Mouse (Mus musculus): ENCODE data around the gene Majin. TPM values are rescaled to one million over a fixed set of nuclear protein-coding genes. Genes with fewer than 3 reads are reported as not detected.

Majin gene
- total and polyA plus RNA-seq, 3 experiments, result not detected

Other genes starting within 250 kb of the Majin start
Only the 20 nearest of the 30 such genes appear.
- gene Mrpl49, start 126.6 kb upstream of the Majin start, total RNA-seq (2012; rRNA removed), result 37.4 and 49.8 TPM in 2 replicates
- gene Mrpl49, start 126.6 kb upstream of the Majin start, total RNA-seq (2014; rRNA removed), result 59.0 and 60.9 TPM in 2 replicates
- gene Mrpl49, start 126.6 kb upstream of the Majin start, polyA plus RNA-seq (2012; ENCODE audit: insufficient read length, low read depth), result 55.6 and 66.6 TPM in 2 replicates
- gene Fau, start 126.5 kb upstream of the Majin start, total RNA-seq (2012; rRNA removed), result 2,266 and 2,403 TPM in 2 replicates
- gene Fau, start 126.5 kb upstream of the Majin start, total RNA-seq (2014; rRNA removed), result 1,142 and 1,239 TPM in 2 replicates
- gene Fau, start 126.5 kb upstream of the Majin start, polyA plus RNA-seq (2012; ENCODE audit: insufficient read length, low read depth), result 2,522 and 2,776 TPM in 2 replicates
- 29.2 and 32.7 TPM in 2 replicates for gene Znhit2, start 123.2 kb upstream of the Majin start, total RNA-seq (2012; rRNA removed)
- gene Znhit2, start 123.2 kb upstream of the Majin start, total RNA-seq (2014; rRNA removed), result 20.9 and 22.6 TPM in 2 replicates
- 20.1 and 20.5 TPM in 2 replicates for gene Znhit2, start 123.2 kb upstream of the Majin start, polyA plus RNA-seq (2012; ENCODE audit: insufficient read length, low read depth)
- gene Tm7sf2, start 116.0 kb upstream of the Majin start, total RNA-seq (2012; rRNA removed), result 8.7 and 10.8 TPM in 2 replicates
- gene Tm7sf2, start 116.0 kb upstream of the Majin start, total RNA-seq (2014; rRNA removed), result 8.8 and 11.7 TPM in 2 replicates
- 7.9 and 15.1 TPM in 2 replicates for gene Tm7sf2, start 116.0 kb upstream of the Majin start, polyA plus RNA-seq (2012; ENCODE audit: insufficient read length, low read depth)
- gene Vps51, start 107.2 kb upstream of the Majin start, total RNA-seq (2012; rRNA removed), result 44.7 and 48.2 TPM in 2 replicates
- 37.0 and 37.7 TPM in 2 replicates for gene Vps51, start 107.2 kb upstream of the Majin start, total RNA-seq (2014; rRNA removed)
- gene Vps51, start 107.2 kb upstream of the Majin start, polyA plus RNA-seq (2012; ENCODE audit: insufficient read length, low read depth), result 44.1 and 51.2 TPM in 2 replicates
- not detected in 2 replicates for gene Tmem262, start 104.4 kb upstream of the Majin start, total RNA-seq (2012; rRNA removed)
- gene Tmem262, start 104.4 kb upstream of the Majin start, total RNA-seq (2014; rRNA removed), result not detected in 2 replicates
- gene Tmem262, start 104.4 kb upstream of the Majin start, polyA plus RNA-seq (2012; ENCODE audit: insufficient read length, low read depth), result not detected in 2 replicates
- gene Gm28374, start 102.1 kb upstream of the Majin start, total RNA-seq (2012; rRNA removed), result not detected in 2 replicates
- 0.40 and 0.42 TPM in 2 replicates for gene Gm28374, start 102.1 kb upstream of the Majin start, total RNA-seq (2014; rRNA removed)
- gene Gm28374, start 102.1 kb upstream of the Majin start, polyA plus RNA-seq (2012; ENCODE audit: insufficient read length, low read depth), result 0.57 TPM in 1 of 2 replicates, not detected in the other
- gene Zfpl1, start 99.4 kb upstream of the Majin start, total RNA-seq (2012; rRNA removed), result 26.8 and 29.4 TPM in 2 replicates
- gene Zfpl1, start 99.4 kb upstream of the Majin start, total RNA-seq (2014; rRNA removed), result 23.1 and 26.1 TPM in 2 replicates
- gene Zfpl1, start 99.4 kb upstream of the Majin start, polyA plus RNA-seq (2012; ENCODE audit: insufficient read length, low read depth), result 30.5 and 40.9 TPM in 2 replicates
- 51.5 and 59.2 TPM in 2 replicates for gene Cdca5, start 99.4 kb upstream of the Majin start, total RNA-seq (2012; rRNA removed)
- 62.7 and 67.8 TPM in 2 replicates for gene Cdca5, start 99.4 kb upstream of the Majin start, total RNA-seq (2014; rRNA removed)
- gene Cdca5, start 99.4 kb upstream of the Majin start, polyA plus RNA-seq (2012; ENCODE audit: insufficient read length, low read depth), result 80.6 and 81.6 TPM in 2 replicates
- gene AC131692.1, start 90.0 kb upstream of the Majin start, total RNA-seq (2012; rRNA removed), result 0.81 and 0.84 TPM in 2 replicates
- 0.42 and 0.74 TPM in 2 replicates for gene AC131692.1, start 90.0 kb upstream of the Majin start, total RNA-seq (2014; rRNA removed)
- gene AC131692.1, start 90.0 kb upstream of the Majin start, polyA plus RNA-seq (2012; ENCODE audit: insufficient read length, low read depth), result 4.6 and 4.7 TPM in 2 replicates
- 0.25 and 0.34 TPM in 2 replicates for gene Naaladl1, start 78.6 kb upstream of the Majin start, total RNA-seq (2012; rRNA removed)
- gene Naaladl1, start 78.6 kb upstream of the Majin start, total RNA-seq (2014; rRNA removed), result 0.20 and 0.24 TPM in 2 replicates
- 1.1 and 1.9 TPM in 2 replicates for gene Naaladl1, start 78.6 kb upstream of the Majin start, polyA plus RNA-seq (2012; ENCODE audit: insufficient read length, low read depth)
- gene Sac3d1, start 65.7 kb upstream of the Majin start, total RNA-seq (2012; rRNA removed), result 27.0 and 31.0 TPM in 2 replicates
- 24.6 and 31.9 TPM in 2 replicates for gene Sac3d1, start 65.7 kb upstream of the Majin start, total RNA-seq (2014; rRNA removed)
- gene Sac3d1, start 65.7 kb upstream of the Majin start, polyA plus RNA-seq (2012; ENCODE audit: insufficient read length, low read depth), result 26.9 and 29.8 TPM in 2 replicates
- 15.6 and 17.4 TPM in 2 replicates for gene Snx15, start 56.1 kb upstream of the Majin start, total RNA-seq (2012; rRNA removed)
- 14.0 and 15.3 TPM in 2 replicates for gene Snx15, start 56.1 kb upstream of the Majin start, total RNA-seq (2014; rRNA removed)
- gene Snx15, start 56.1 kb upstream of the Majin start, polyA plus RNA-seq (2012; ENCODE audit: insufficient read length, low read depth), result 14.4 and 15.7 TPM in 2 replicates
- gene Batf2, start 43.4 kb upstream of the Majin start, total RNA-seq (2012; rRNA removed), result not detected in 2 replicates
- gene Batf2, start 43.4 kb upstream of the Majin start, total RNA-seq (2014; rRNA removed), result not detected in 2 replicates
- gene Batf2, start 43.4 kb upstream of the Majin start, polyA plus RNA-seq (2012; ENCODE audit: insufficient read length, low read depth), result not detected in 2 replicates
- 35.4 and 48.4 TPM in 2 replicates for gene Arl2, start 42.8 kb upstream of the Majin start, total RNA-seq (2012; rRNA removed)
- gene Arl2, start 42.8 kb upstream of the Majin start, total RNA-seq (2014; rRNA removed), result 23.9 and 27.9 TPM in 2 replicates
- gene Arl2, start 42.8 kb upstream of the Majin start, polyA plus RNA-seq (2012; ENCODE audit: insufficient read length, low read depth), result 28.0 and 36.9 TPM in 2 replicates
- gene Gpha2, start 42.0 kb downstream of the Majin start, total RNA-seq (2012; rRNA removed), result not detected in 2 replicates
- gene Gpha2, start 42.0 kb downstream of the Majin start, total RNA-seq (2014; rRNA removed), result not detected in 2 replicates
- not detected in 2 replicates for gene Gpha2, start 42.0 kb downstream of the Majin start, polyA plus RNA-seq (2012; ENCODE audit: insufficient read length, low read depth)
- 7.8 and 9.8 TPM in 2 replicates for gene Ppp2r5b, start 51.5 kb downstream of the Majin start, total RNA-seq (2012; rRNA removed)
- gene Ppp2r5b, start 51.5 kb downstream of the Majin start, total RNA-seq (2014; rRNA removed), result 2.8 and 3.0 TPM in 2 replicates
- gene Ppp2r5b, start 51.5 kb downstream of the Majin start, polyA plus RNA-seq (2012; ENCODE audit: insufficient read length, low read depth), result 3.4 and 4.1 TPM in 2 replicates
- gene Atg2a, start 57.3 kb downstream of the Majin start, total RNA-seq (2012; rRNA removed), result 9.5 and 10.0 TPM in 2 replicates
- gene Atg2a, start 57.3 kb downstream of the Majin start, total RNA-seq (2014; rRNA removed), result 2.3 and 2.8 TPM in 2 replicates
- 9.4 and 13.9 TPM in 2 replicates for gene Atg2a, start 57.3 kb downstream of the Majin start, polyA plus RNA-seq (2012; ENCODE audit: insufficient read length, low read depth)
- gene Ehd1, start 92.3 kb downstream of the Majin start, total RNA-seq (2012; rRNA removed), result 231 and 400 TPM in 2 replicates
- gene Ehd1, start 92.3 kb downstream of the Majin start, total RNA-seq (2014; rRNA removed), result 97.4 and 131 TPM in 2 replicates
- gene Ehd1, start 92.3 kb downstream of the Majin start, polyA plus RNA-seq (2012; ENCODE audit: insufficient read length, low read depth), result 245 and 301 TPM in 2 replicates
- 4.1 and 4.2 TPM in 2 replicates for gene Cdc42bpg, start 122.1 kb downstream of the Majin start, total RNA-seq (2012; rRNA removed)
- 0.65 and 0.79 TPM in 2 replicates for gene Cdc42bpg, start 122.1 kb downstream of the Majin start, total RNA-seq (2014; rRNA removed)
- 2.3 and 2.6 TPM in 2 replicates for gene Cdc42bpg, start 122.1 kb downstream of the Majin start, polyA plus RNA-seq (2012; ENCODE audit: insufficient read length, low read depth)

All from CH12.LX (cell line).